Mouse (Mus musculus) testis, postnatal 10 days (tissue): Measurements from ENCODE around the gene Ankrd6.
"Not testable (repeated sequence)": the region's sequence is repeated elsewhere in the genome, so short reads cannot be mapped to it uniquely, and the experiment has no call there.

Experiments
- DNase-seq: peaks from one replicate; pipeline ENCODE4 v3.0.0; 2021; ENCODE audit warnings: low spot score

Ankrd6 gene

GRCm38 (mm10) chr4:32950356-32951034 is at the start of gene Ankrd6:
TSS of gene Ankrd6 (minus strand) at chr4:32950841.
- peak; percentile 90 for DNase-seq

DNA sequence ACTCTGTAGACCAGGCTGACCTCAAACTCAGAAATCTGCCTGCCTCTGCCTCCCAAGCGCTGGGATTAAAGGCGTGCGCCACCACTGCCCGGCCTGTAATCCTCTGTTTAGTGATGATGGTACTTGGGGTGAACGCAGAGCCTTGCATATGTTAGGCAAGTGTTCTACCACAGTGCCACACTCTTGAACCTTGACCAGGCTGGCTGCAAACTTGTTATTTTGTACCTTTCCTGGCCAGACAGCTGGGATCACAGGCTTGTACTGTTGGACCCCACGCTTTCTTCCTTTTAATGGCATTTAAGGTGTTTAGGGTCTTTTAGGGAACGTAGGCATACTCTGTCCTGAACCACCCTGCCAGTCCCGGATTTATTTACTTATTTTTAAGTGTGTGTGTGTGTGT is 48.4 kb upstream of the Ankrd6 start:
- no peak for DNase-seq

DNA sequence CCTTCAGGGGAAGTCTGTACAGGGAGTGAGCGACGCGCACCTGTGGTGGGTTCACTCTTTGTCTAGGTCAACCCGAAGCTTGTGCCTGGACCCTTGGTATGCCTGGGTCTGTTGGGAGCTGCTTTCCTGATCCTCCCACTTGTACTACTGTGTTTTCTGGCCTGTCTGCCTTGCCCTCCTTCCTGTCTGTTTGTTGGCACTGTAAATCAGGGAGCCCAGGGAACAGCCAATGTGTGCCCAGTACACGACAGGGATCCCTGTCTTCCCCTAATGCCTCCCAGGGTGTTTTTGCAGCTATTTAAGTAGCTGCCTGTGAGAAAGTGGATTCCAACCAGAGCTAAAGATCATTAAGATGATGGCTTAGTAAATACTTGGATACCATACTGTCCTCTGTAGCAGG is 46.9 kb upstream of the Ankrd6 start:
- DNase-seq, result no peak

GRCm38 (mm10) chr4:32996083-32996482 is 45.4 kb upstream of the Ankrd6 start:
- no peak for DNase-seq

DNA sequence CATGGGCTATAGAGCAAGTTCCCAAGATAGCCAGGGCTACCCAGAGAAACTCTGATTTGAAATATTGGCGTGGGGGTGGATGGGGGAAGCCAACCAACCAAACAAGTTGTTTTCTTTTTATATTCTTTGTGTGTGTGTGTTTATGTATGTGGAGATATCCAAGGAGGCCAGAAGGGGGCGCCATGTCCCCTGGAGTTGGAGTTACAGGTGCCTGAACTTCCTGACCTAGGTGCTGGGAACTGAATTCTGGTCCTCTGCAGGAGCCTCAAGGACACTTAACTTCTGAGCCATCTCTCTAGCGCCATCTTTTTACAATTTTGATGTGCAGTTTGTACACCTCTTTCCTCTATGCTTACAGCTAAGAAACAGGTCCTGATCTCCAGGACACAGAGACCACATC is 43.5 kb upstream of the Ankrd6 start:
- no peak for DNase-seq

- no peak for DNase-seq
Measured at GRCm38 (mm10) chr4:32989346-32989745, 38.7 kb upstream of the Ankrd6 start.

- DNase-seq, result no peak
Measured at GRCm38 (mm10) chr4:32987006-32987405, 36.4 kb upstream of the Ankrd6 start.

DNA sequence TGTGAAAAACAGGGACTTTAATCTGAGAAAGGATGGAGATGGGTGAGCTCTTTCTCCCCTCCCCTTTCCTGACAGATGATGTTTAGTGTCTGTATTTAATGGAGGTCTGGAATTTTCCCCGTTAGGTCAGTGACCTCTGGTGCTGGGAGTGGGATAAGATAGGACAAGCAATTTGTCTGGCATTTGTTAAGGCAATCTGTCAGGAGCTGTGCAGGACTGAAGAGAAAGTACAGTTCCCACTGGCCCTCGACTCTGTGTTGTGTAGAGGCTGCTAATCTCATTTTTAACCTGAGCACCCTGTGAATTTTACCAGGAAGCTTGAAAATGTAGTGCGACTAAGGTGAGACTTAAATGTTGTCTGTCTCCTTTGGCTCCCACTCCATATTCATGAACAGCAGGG is 35.0 kb upstream of the Ankrd6 start:
- DNase-seq, result no peak

DNA sequence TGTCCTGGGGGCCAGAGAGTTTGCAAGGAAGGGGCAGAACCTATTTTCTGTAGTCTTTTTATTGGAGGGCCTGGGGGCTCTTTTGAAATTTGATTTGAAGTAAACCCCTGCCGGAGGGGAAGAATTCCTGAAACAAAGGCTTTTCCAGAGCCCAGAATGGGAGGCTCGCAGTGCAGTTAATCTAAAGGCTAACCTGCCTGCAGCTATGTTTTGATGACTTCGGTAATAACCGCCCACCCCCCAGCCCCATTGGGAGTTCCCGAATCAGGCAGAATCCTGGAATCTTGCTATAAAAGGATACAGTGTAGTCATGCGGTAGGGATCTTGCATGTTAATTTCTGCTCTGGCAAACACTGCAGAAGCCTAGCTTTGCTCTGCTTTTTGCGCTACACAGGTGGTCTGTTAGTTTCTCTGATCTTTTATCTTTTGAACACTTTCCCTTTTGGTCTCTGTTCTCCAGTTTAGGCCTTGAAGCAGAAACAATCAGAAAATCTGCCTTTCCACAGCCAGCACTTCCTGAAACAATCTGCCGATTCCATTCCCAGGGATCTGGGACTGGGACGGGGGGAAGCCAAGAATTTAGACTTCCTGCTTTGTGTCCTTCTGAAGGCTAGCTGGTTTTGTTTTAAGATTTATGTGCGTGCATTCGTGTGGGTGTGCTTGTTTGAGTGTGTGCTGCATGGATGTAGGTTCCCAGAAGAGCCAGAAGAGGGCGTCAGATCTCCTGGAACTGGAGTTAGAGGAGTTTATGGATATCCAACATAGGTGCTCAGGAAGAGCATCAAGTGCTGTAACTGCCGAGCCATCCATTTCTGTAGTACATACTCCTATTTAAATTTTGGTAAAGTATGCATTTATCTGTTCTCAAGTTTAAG is 34.4 kb upstream of the Ankrd6 start:
- no peak for DNase-seq

GRCm38 (mm10) chr4:32984242-32984641 is 33.6 kb upstream of the Ankrd6 start:
- no peak for DNase-seq

DNA sequence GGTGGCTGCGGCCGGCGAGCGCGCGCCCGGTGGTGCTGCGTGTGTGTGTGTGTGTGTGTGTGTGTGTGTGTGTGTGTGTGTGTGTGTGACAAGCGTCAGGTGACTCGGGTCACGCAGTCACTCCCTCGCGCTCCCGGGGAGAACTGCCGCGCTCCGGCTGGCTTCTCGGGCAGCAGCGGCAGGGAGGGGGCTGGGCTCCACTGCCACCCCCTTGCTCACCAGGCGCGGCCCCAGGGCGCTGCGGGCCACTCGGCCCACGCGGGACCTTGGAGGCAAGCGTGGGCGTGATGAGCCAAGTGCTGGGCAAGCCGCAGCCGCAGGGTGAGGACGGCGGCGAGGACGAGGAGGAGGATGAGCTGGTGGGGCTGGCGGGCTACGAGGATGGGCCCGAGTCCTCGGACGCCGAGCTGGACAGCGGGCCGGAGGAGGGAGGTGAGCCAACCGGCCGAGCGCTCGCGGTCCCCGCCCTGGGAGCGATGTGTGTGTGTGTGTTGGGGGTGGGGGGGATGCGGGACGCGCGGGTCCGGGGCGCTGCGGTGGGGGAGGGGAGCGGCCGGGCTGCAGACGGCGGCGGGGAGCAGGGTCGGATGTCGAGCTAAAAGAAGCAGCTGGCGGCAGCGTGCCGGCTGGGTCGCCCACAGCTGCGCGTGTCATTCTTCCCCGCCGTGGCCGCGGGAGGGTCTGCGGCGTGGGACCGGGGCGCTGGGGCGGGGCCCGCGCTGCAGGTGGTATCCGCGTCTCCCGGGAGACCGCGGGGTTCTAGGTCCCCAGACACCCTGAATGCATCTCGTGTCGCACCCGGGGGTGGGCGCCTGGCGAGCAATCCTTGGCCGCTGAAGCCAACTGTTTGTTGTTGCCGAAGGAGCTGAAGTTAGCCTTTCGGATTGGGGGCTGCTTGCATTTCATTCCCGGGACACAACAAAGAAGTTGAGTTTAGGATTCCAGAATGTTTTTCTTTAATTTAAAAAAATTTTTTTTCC is 32.8 kb upstream of the Ankrd6 start:
- peak; percentile 86 for DNase-seq

DNA sequence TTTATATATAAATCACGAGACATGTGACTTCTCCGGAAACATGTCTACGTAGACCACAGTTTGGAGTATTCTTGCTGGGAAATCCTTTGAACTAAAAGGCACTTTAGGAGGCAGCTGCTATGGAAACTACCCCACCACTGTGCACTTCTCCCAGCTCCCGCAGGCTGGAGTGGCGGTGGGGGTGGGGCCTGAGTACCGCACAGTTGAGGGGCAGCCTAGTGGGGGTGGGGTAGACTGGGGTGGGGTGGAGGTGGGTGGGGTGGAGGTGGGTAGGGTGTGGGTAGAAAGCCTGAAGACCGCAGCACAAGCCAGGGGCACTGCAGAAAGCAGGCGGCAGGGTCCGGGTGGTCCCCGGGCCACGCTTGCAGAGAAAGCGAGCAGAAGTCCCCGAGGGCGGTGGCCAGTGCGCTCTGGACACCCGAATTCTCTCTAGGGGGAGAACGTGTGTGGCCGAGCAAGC is 32.1 kb upstream of the Ankrd6 start, which contains the start of gene Rragd:
Gene Rragd, plus strand, starts transcription at position 322 of the 460 bp plus-strand sequence.
- DNase-seq, result peak; percentile 73

DNA sequence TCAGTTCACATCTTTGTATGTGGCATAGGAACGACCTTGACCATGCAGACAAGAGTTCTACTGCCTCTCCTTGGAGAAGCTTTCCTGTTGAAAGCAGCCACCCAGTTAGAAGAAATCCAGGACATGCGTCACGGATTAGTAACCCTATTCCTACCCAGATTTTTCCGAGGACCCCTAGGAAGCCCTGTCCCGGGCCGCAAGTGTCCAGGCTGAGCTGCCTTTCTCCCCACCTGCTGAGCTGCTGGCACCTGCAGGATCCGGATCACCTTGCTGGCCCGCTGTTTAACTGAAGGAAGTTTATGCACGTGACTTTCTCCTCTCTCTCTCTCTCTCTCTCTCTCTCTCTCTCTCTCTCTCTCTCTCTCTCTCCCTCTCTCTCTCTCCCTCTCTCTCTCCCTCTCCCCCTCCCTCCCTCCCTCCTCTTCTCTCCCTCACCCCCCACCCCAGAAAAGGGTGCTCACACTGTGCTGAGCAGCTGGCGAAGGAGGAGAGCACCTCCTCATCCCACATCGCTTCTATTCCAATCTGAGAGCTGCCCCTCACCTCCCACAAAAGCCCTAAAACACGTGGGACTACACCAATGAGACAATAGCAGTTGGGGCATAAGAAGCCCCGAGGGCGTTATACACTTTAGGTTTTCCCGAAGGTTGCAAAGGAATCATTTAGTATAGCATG is 31.5 kb upstream of the Ankrd6 start:
- DNase-seq, result no peak

DNA sequence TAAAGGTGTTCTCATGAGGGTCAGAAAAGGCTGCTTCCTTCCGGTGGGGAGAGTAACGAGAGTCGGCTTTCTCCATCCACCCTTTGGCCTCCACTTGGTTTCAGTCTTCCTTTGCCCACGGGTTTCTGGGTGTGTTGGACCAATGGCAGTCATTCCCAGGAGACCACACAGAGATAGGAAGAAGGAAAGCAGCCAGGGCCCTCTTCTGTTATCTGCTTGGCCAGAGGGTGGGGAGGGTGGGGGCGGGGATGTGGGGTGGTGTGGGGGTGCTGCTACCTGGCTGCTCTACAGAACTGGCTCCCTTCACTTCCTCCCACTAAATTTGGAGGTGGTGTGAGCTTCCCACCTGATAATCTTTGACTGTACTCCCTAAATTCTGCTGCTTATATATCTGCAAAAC is 31.0 kb upstream of the Ankrd6 start:
- DNase-seq, result no peak

DNA sequence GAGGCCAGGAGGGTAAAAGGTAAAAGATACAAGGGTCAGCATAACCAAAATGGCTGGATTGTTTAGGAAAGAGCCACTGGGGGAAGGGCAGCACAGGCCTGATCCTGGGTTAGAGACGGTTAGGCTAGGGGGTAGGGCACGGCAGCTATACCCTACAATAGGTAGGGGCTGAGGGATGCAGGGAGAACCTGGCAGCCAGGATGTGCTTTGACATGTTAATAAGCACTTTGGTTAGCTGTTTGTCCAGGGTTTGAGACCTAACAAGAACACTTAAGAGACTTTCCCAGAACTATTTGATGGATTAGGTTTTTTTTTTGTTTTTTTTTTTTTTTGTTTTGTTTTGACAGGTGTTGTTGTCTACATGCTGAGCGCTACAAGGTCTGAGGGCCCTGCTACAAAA is 29.4 kb upstream of the Ankrd6 start:
- no peak for DNase-seq

GRCm38 (mm10) chr4:32977331-32977730 is 26.7 kb upstream of the Ankrd6 start:
- DNase-seq, result no peak

DNA sequence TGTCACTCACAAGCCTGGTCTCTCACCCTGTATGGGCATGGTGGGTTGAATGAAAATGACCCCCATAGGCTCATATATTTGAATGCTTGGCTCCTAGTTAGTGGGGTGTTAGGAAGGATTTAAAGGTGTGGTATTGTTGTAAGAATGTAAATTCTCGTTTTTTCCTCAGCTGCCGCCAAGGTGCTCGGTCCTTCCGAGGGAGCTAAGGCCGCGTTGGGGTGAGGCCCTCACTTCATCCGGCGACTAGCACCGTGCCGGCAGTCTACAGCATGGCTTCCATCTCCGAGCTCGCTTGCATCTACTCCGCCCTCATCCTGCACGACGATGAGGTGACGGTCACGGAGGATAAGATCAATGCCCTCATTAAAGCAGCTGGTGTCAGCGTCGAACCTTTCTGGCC is 14.0 kb upstream of the Ankrd6 start:
- not testable (repeated sequence) for DNase-seq

DNA sequence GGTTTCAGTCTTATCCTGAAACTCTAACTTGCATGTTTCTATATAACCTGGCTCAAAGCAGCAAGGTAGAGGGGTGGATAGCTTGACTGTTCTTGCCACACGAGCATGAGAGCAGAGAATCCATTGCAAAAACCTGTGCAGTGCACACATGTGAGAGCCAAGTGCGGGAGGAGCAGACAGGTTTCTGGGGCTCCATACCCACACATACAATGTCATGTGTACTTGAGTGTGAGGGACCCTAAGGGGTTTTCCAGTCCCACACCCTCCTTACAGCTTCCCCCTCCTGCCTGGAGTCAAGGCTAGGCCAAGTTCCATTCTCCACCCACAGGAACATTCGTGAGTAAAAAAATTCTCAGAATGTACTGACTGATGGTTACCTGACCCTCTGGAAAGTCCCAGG is 10.8 kb upstream of the Ankrd6 start:
- DNase-seq, result no peak

- no peak for DNase-seq
Measured at GRCm38 (mm10) chr4:32956423-32956822, 5.8 kb upstream of the Ankrd6 start.

GRCm38 (mm10) chr4:32952681-32953080 is 2.0 kb upstream of the Ankrd6 start:
- DNase-seq, result no peak
